In the genomic region with DNA sequence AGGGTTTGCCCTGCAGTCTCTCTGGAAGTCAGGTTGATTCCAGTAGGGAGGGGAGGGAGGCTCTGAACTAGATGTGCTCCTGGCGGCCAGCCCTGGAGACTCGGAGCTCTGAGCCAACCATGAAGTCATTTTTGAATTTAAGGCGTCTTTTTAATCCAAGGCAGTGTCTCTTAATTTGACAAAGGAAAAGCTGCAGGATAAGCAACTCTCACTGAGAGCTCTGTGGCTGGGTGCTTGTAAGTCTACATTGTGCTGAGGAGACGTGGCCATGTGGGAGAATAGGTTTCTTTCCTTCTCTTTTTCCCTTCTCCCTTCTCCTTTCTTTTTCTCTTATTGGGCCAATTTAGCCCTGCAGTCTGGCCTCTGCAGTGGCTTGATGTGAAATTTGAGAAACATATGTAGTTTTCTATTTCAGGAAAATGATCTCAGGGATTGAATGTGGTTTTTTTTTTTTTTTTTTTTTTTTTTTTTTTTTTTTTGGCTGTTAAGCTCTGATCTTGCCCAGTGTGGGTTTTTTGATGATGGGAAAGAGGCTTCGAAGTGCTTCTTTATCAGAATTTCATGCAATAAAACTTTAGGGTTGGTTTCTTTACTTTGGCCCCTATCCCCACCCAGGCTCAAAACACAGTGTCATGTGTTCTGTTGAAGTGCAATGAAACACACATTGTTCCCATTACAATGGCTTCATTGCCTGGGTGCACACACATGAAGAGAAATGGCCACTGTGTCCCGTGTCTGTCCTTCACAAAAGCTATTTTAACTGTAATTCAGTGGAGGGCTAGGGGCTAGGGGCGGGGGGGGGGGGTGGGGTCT, we compare ENCODE assay signal across 8 mouse cellular contexts.
DNase-seq lines count a peak whose midpoint lies in the region; ATAC-seq lines count a peak whose summit lies in the region.

No protein-coding gene starts in this region.

- peak; percentile 80 for ATAC-seq in intestine, embryonic 14.5 days (replicated peaks; ENCODE audit: low FRiP score, low TSS enrichment, low read depth)
- ATAC-seq in neural tube, embryonic 15.5 days (ENCODE audit: low FRiP score) = peak; percentile 55; the same call in 1 of the 2 replicates

- 34% methylated on average over 7 of the region's 7 CpGs for WGBS in intestine, embryonic 14.5 days
- 23% methylated on average over 7 of the region's 7 CpGs for WGBS in neural tube, embryonic 15.5 days

- no peaks in the 10 kb centered on the region for H3K9me3 ChIP-seq in intestine, embryonic 14.5 days (ENCODE audit: control insufficient read depth, low read length)
- H3K9me3 ChIP-seq in neural tube, embryonic 15.5 days (replicated peaks) = no peaks in the 10 kb centered on the region

- no peaks in the 10 kb centered on the region for H3K36me3 ChIP-seq in intestine, embryonic 14.5 days (ENCODE audit: control insufficient read depth, insufficient read depth, low read length)
- no peaks in the 10 kb centered on the region for H3K36me3 ChIP-seq in neural tube, embryonic 15.5 days

- intact Hi-C loops in left cerebral cortex, postnatal 25 days (cut with DNase I) = loop anchor here (5.0 kb wide), 1 partner anchor 585 kb away; the partner anchor contains the start of gene Jun

- H3K27me3 ChIP-seq in intestine, embryonic 14.5 days (replicated peaks; ENCODE audit: control insufficient read depth, insufficient read depth, low read length) = no peaks in the 10 kb centered on the region
- no peaks in the 10 kb centered on the region for H3K27me3 ChIP-seq in neural tube, embryonic 15.5 days (replicated peaks)

- H3K4me1 ChIP-seq in intestine, embryonic 14.5 days (replicated peaks; ENCODE audit: control insufficient read depth, insufficient read depth, low read length) = peaks cover 8% of the 10 kb centered on the region; the same call in 1 of the 2 replicates
- H3K4me1 ChIP-seq in neural tube, embryonic 15.5 days = 0 out of 2 replicates have a peak, but pooled peaks cover 3% of the 10 kb centered on the region

- H3K4me2 ChIP-seq in intestine, embryonic 14.5 days (ENCODE audit: low read length) = no peak overlapping the region
- H3K4me2 ChIP-seq in neural tube, embryonic 15.5 days = no peak overlapping the region

- H3K9ac ChIP-seq in intestine, embryonic 14.5 days (ENCODE audit: low read length) = no peak overlapping the region
- no peak overlapping the region for H3K9ac ChIP-seq in neural tube, embryonic 15.5 days (replicated peaks)

- H3K4me3 ChIP-seq in intestine, embryonic 14.5 days (ENCODE audit: low read depth, low read length) = no peak overlapping the region
- no peak overlapping the region for H3K4me3 ChIP-seq in neural tube, embryonic 15.5 days (replicated peaks)

- peak overlapping the region; percentile 71 for H3K27ac ChIP-seq in intestine, embryonic 14.5 days (ENCODE audit: low read depth)
- H3K27ac ChIP-seq in neural tube, embryonic 15.5 days (replicated peaks) = no peak overlapping the region; the same call in 1 of the 2 replicates

- DNase-seq in NIH3T3 (ENCODE audit: low read depth) = peak; percentile 92
- peak; percentile 84 for DNase-seq in cerebellum, adult 11-12 months
- peak; percentile 75 for DNase-seq in gastrocnemius, postnatal 10 days
- peak; percentile 67 for DNase-seq in intestine, embryonic 14.5 days (ENCODE audit: low spot score)
- peak; percentile 51 to 72 for DNase-seq in left cerebral cortex, postnatal 25 days (ENCODE audit: low spot score in 2 of 2)
- no peak for DNase-seq in B cell, adult 2 months
- no peak for DNase-seq in spleen, adult 18-20 months

Comparison
In these comparisons a context has a peak if more than half of its experiments do, and no peak if none do; other contexts are left out.
1. DNase-seq: peak in NIH3T3 (single experiment), cerebellum, adult 11-12 months (single experiment), gastrocnemius, postnatal 10 days (single experiment), intestine, embryonic 14.5 days (single experiment) and left cerebral cortex, postnatal 25 days (2 of 2); none in B cell, adult 2 months (0 of 2) and spleen, adult 18-20 months (0 of 2).